Mouse (Mus musculus) retina, embryonic 14.5 days (tissue): ENCODE results near the gene Pifo.

Source experiments
- DNase-seq: peaks from one replicate; pipeline ENCODE4 v3.0.0-alpha.2; 2015; ENCODE audit warnings: low spot score

Gene Pifo

GRCm38 (mm10) chr3:105957235-105957634, 57.2 kb downstream of the Pifo start:
- no peak for DNase-seq

- no peak for DNase-seq
Observed at GRCm38 (mm10) chr3:105951348-105951747, 63.1 kb downstream of the Pifo start.
